Mouse (Mus musculus) megakaryocyte, embryonic 14.5 days (primary cell): ENCODE measurements around the gene Wnt8b. TPM values are rescaled to one million over a fixed set of nuclear protein-coding genes. Genes with fewer than 3 reads are reported as not detected.

Experiments used
- H3K27me3 ChIP-seq: replicated peaks from 2 replicates; pipeline ENCODE3; 2012; ENCODE audit warnings: inconsistent platforms
- H3K36me3 ChIP-seq: replicated peaks from 2 replicates; pipeline ENCODE3; 2012; ENCODE audit warnings: low read length, inconsistent platforms, mixed read lengths
- H3K4me1 ChIP-seq: 2 replicates; pipeline ENCODE4 v1.6.1; 2012; ENCODE audit warnings: inconsistent platforms
- H3K4me3 ChIP-seq: replicated peaks from 2 replicates; pipeline ENCODE3; 2012; ENCODE audit warnings: moderate library complexity, mild to moderate bottlenecking, inconsistent platforms
- H3K9me3 ChIP-seq: 2 replicates; pipeline ENCODE4 v1.6.1; 2012; ENCODE audit warnings: inconsistent platforms
- FLI1 ChIP-seq: IDR thresholded peaks from 2 replicates; pipeline ENCODE4 v1.6.1; 2012; ENCODE audit warnings: low read length, inconsistent platforms, mixed read lengths
- GATA1 ChIP-seq: IDR thresholded peaks from 3 replicates; pipeline ENCODE4 v1.6.1; 2012; ENCODE audit warnings: mixed read lengths, low read length, inconsistent platforms, borderline replicate concordance
- polyA plus RNA-seq: library from polyadenylated mRNA; stranded (reverse); fragments of >175 nt; gene quantifications from 2 replicates; pipeline ENCODE4 v1.2.3, GENCODE M21; 2012; ENCODE audit warnings: low replicate concordance; ENCODE audit not compliant: insufficient read depth

Wnt8b gene
- polyA plus RNA-seq, 1 experiment, result not detected

DNA sequence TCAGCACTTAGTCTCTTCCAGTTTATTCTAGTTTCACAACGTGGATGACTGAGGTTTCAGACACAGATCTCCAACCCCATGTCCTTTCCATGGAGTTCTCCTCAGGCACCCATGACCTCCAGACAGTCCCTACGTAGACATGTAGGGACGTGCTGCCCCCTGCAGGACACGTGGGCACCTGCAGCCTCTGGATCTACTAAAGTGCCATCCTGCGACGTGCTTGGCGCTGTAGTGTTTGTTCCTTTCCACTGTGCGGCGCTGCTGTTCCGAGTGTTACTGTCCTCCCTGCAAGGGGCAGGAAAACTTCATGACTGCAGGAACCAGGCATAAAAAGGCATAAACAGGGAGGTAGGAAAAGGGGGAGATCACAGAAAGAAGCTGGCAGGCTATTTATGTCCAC, 19.1 kb upstream of the Wnt8b start:
- H3K36me3 ChIP-seq, result no peaks in the 10 kb centered on the region
- no peaks in the 10 kb centered on the region for H3K9me3 ChIP-seq
- TF ChIP-seq FLI1 (no peak), GATA1 (no peak)
- peak overlapping the region; percentile 31 for H3K4me3 ChIP-seq
- peaks cover 4% of the 10 kb centered on the region for H3K4me1 ChIP-seq
- H3K27me3 ChIP-seq, result peaks cover 28% of the 10 kb centered on the region

GRCm38 (mm10) chr19:44475268-44475667, 18.0 kb upstream of the Wnt8b start:
- Histone ChIP-seq H3K9me3 (no peaks in the 10 kb centered on the region), H3K36me3 (no peaks in the 10 kb centered on the region), H3K4me3 (no peak overlapping the region), H3K27me3 (peaks cover 28% of the 10 kb centered on the region), H3K4me1 (peaks cover 4% of the 10 kb centered on the region)
- TF ChIP-seq FLI1 (no peak), GATA1 (no peak)

DNA sequence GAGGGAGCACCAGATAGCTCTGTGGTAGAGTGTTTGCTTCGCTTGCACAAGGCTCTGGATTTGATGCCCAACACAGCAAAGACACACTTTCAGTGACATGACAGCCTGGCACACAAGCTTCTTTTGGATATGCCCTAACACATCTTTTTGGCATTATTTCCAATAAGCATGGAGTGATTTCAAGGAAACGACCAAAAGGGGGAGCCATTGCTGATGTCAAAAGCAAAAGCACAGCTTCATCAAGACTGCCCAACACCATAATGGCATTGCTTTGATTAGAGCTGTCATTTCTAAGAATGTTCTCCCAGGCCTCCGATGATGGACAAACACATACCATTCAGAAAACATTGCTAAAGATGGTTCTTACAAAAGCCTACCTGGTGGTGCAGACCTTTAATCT, 16.7 kb upstream of the Wnt8b start:
- H3K36me3 ChIP-seq, result no peaks in the 10 kb centered on the region
- H3K9me3 ChIP-seq, result no peaks in the 10 kb centered on the region
- H3K4me3 ChIP-seq, result no peak overlapping the region
- peaks cover 4% of the 10 kb centered on the region for H3K4me1 ChIP-seq
- TF ChIP-seq FLI1 (no peak), GATA1 (no peak)
- peaks cover 29% of the 10 kb centered on the region for H3K27me3 ChIP-seq

DNA sequence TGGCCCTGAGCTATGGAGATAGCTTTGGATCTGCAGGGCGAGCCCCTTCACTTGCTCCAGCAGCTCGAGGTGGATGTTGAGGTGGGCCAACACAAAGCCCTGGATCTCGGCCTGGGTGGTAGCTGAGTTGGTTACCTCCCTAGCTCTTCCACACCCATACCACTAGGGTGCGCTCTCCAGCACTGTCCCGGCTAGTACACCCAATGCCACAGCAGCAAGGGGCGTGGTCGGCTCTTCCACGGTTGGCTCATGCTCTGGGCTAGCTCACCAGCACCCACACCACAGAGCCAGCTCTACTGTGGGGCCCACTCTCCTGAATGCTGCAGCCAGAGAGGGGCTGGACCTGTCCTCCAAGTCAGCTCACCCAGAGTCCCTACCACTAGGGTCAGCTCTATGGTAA, 6.0 kb upstream of the Wnt8b start:
- no peak for TF ChIP-seq FLI1
- TF ChIP-seq GATA1, result no peak
- no peaks in the 10 kb centered on the region for H3K36me3 ChIP-seq
- H3K27me3 ChIP-seq, result peaks cover 19% of the 10 kb centered on the region
- H3K4me3 ChIP-seq, result peak overlapping the region; percentile 71
- peaks cover 12% of the 10 kb centered on the region for H3K9me3 ChIP-seq
- H3K4me1 ChIP-seq, result peaks cover 5% of the 10 kb centered on the region; the same call in 1 of the 2 replicates

GRCm38 (mm10) chr19:44496511-44496910, 3.2 kb downstream of the Wnt8b start:
- H3K4me3 ChIP-seq, result no peak overlapping the region
- no peaks in the 10 kb centered on the region for H3K9me3 ChIP-seq
- H3K27me3 ChIP-seq, result peaks cover 63% of the 10 kb centered on the region

GRCm38 (mm10) chr19:44496941-44497340, 3.7 kb downstream of the Wnt8b start:
- Histone ChIP-seq H3K4me1 (peaks cover 4% of the 10 kb centered on the region; the same call in 1 of the 2 replicates), H3K36me3 (no peaks in the 10 kb centered on the region), H3K27me3 (peaks cover 67% of the 10 kb centered on the region), H3K9me3 (no peaks in the 10 kb centered on the region), H3K4me3 (no peak overlapping the region)
- TF ChIP-seq GATA1 (no peak), FLI1 (no peak)

More at GRCm38 (mm10) chr19:44496511-44496910, 3.2 kb downstream of the Wnt8b start:
- Histone ChIP-seq H3K36me3 (no peaks in the 10 kb centered on the region), H3K4me1 (peaks cover 4% of the 10 kb centered on the region; the same call in 1 of the 2 replicates)
- TF ChIP-seq GATA1, result no peak
- TF ChIP-seq FLI1, result no peak

GRCm38 (mm10) chr19:44498936-44499335, 5.7 kb downstream of the Wnt8b start:
- Histone ChIP-seq H3K27me3 (peaks cover 70% of the 10 kb centered on the region), H3K4me1 (peaks cover 4% of the 10 kb centered on the region; the same call in 1 of the 2 replicates), H3K36me3 (no peaks in the 10 kb centered on the region), H3K9me3 (no peaks in the 10 kb centered on the region), H3K4me3 (no peak overlapping the region)
- TF ChIP-seq FLI1 (no peak), GATA1 (no peak)

GRCm38 (mm10) chr19:44500240-44500639, 7.0 kb downstream of the Wnt8b start:
- H3K27me3 ChIP-seq, result peaks cover 76% of the 10 kb centered on the region
- H3K4me3 ChIP-seq, result no peak overlapping the region
- no peaks in the 10 kb centered on the region for H3K9me3 ChIP-seq
- no peak for TF ChIP-seq FLI1
- no peak for TF ChIP-seq GATA1
- H3K36me3 ChIP-seq, result no peaks in the 10 kb centered on the region
- peaks cover 4% of the 10 kb centered on the region; the same call in 1 of the 2 replicates for H3K4me1 ChIP-seq

DNA sequence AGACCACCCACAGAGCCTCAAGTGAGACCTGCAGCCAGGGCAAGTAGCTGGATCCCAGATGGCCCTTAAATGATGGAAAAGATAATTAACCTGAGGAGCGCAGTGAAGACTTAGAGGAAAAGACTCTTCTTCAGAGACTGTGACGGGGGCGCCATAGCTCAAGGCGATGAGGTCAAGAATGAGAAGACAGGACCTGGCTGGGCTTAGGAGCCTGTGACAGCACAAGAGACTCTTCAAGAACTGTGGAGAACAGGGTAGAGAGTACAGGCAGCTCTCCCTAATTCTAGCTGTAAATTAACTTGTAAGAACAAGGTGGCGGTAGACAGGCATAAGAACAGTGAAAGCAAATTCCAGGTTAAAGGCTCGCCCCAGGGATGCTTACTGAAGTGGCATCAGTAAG, 8.7 kb downstream of the Wnt8b start:
- no peak overlapping the region for H3K4me3 ChIP-seq
- no peaks in the 10 kb centered on the region for H3K4me1 ChIP-seq
- no peaks in the 10 kb centered on the region for H3K36me3 ChIP-seq
- H3K9me3 ChIP-seq, result no peaks in the 10 kb centered on the region
- peaks cover 73% of the 10 kb centered on the region for H3K27me3 ChIP-seq
- TF ChIP-seq GATA1, result no peak
- no peak for TF ChIP-seq FLI1

GRCm38 (mm10) chr19:44502741-44503140, 9.5 kb downstream of the Wnt8b start:
- TF ChIP-seq GATA1, result no peak
- no peak for TF ChIP-seq FLI1

More at GRCm38 (mm10) chr19:44502741-44503140, 9.5 kb downstream of the Wnt8b start:
- no peaks in the 10 kb centered on the region for H3K36me3 ChIP-seq
- H3K4me1 ChIP-seq, result no peaks in the 10 kb centered on the region
- H3K9me3 ChIP-seq, result no peaks in the 10 kb centered on the region
- H3K4me3 ChIP-seq, result no peak overlapping the region
- peaks cover 75% of the 10 kb centered on the region for H3K27me3 ChIP-seq
